Mouse (Mus musculus) megakaryocyte progenitor cell, adult 5-6 weeks (primary cell): Measurements from ENCODE around the gene Znrf1. TPM values are rescaled to one million over a fixed set of nuclear protein-coding genes. Genes with fewer than 3 reads are reported as not detected.

ENCODE experiments used
- ATAC-seq: replicated peaks from 2 replicates; pipeline ENCODE4 v1.8.0; 2016; ENCODE audit warnings: mild to moderate bottlenecking, moderate TSS enrichment, inconsistent platforms; ENCODE audit not compliant: poor library complexity
- total RNA-seq, 2 experiments: library from RNA; stranded (forward) in 1 of 2; stranded (reverse) in 1 of 2; fragments of 157-497, 149-512 nt in 1 of 2; fragments of 200-1000 nt in 1 of 2; gene quantifications; 2 replicates each; pipeline versions ENCODE4 v1.2.3 to v1.2.4; 2015 to 2017

The Znrf1 gene
- total RNA-seq, 2 experiments from 2014 or later: 66.1 to 76.6 TPM

DNA sequence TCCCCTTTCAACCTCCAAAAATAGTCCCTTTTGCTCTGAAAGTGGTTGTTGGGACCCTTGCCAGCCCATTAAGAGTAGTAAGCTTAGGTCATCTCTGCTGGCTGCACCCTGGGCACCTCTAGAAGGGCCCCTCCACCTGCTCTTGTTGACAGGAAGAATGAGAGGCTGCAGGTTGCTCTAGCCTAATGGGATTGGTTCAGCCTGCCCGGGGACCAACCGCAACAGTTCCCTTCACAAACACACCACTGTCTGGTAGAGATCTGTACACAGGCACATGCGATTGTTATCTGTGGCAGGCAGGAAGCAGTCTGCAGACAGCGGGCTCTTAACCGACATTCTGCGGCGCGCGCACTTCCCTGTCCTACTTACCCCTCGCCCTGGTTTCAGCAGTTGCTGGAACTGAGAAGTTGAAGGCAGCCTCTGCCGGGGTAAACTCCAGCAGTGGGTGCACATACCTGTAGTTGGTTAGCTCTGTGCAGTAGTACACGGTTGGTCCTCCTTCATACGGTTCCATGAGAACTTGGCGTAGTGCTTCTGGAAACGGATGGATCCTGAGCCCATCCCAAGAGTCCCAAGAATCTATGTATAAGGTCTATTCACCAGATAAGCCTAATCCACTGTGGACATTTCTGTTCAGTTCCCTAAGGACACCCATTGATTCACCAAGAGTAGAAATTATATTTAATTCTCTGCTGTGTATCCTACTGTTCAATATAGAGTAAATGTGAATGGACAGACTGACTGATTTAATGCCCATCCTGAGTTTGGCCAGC lies 60.0 kb downstream of the Znrf1 start:
- peak; percentile 85 for ATAC-seq

DNA sequence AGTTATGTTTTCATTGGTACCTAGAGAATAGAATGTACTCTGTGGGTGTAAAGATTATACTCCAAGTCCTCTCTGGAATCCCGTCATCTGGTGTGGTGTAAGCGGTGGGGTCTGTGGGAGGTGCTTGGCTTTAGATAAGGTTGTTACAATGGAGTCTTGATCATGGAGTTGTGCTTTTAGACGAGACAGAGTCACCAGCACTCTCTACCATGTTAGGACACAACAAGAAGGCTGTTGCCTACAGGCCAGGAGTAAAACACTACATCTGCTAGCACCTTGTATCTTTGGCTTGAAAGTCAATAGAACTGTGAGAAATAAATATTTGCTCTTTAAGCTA lies 60.6 kb downstream of the Znrf1 start:
- 0 out of 2 replicates have a peak, but pooled peaks have one; percentile 13 for ATAC-seq

DNA sequence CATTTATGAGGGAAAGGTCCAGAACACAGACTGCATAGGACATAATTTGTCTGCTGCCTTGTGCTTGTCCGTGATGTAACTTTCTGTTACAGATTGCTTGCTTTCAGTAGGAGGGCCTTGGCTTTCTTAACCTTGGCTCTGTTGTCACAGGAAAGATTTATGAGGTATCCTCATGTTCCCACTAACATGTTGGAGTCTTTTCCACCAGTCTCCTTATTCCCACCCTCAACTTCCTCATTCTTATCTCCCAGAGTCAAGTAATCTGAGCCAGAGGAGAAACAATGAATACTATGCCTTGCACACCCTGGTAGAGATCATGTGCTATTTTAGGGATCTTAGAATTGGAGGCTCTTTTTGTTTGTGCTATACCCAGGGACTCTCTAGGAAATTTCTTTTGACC lies 61.4 kb downstream of the Znrf1 start:
- peak; percentile 8 for ATAC-seq

DNA sequence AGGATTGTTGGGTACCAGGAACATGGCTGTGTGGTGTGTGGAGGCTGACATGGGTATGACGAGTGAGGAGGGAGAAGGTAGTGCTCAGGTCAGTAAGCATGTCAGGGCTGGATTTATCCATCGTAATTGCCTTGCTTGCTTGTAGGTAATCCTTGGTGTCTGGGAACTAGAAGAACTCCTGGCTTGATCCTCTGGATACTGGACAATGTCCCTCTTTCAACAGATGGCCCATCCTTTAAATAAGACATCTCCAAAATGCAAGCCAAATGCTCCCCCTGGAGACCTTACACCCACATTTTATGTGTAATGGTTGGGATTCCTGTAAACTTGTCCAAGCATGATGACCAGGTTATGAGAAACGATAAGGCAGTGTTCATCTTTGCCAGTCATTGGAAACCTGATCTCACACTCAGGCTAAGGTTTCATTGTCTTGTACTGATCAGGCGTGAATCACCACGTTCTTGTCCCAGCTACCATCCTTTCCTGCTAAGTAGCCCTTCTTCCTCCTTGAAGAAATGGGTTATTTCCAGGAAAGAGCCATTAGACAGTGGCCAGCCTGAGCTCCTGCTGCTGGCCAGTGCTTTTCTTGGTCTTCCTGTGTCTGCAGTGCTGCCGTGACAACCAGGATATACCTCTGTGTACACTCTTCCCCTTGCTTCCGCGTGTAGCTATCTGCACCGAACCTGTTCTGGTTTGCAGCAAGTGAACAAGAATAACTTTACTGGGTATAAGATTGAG lies 64.0 kb downstream of the Znrf1 start:
- no peak for ATAC-seq

DNA sequence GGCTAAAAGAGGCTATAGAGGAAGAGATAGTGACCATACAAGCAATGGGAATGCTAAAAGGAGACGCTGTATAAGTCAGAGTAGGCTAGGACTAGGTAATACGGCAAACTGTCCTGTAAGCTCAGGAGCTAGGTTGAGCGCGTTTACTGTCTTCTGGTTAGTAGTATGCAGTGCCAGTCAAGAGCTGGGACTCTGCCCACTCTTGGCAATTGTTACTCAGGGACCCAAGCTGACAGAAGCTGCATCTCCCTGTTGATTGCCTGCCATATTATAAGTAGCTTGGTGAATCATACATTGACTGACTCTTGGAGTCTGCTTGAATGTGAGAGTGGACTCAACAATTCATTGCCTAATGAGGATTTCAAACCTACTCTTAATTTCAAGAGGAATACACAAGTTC lies 66.2 kb downstream of the Znrf1 start:
- ATAC-seq: no peak

DNA sequence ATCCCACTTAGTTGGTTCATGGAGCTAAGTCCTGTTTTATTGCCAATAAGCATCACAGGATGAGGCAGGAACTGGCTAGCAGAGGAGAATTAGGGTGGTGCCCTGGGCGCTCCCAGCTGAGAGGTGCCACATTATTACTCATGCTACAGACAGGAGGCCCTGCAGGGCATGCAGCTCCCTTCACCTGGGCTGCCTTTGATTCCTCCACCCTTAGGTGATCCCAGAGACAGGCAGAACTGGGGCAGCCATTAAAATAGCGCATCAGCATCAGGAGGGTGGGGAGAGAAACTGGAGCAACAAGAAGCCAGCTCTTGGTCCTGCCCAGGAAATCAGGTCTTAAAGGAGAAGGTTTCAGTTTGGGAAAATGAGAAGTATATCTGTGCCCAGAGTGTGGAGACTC lies 69.1 kb downstream of the Znrf1 start:
- ATAC-seq: no peak

DNA sequence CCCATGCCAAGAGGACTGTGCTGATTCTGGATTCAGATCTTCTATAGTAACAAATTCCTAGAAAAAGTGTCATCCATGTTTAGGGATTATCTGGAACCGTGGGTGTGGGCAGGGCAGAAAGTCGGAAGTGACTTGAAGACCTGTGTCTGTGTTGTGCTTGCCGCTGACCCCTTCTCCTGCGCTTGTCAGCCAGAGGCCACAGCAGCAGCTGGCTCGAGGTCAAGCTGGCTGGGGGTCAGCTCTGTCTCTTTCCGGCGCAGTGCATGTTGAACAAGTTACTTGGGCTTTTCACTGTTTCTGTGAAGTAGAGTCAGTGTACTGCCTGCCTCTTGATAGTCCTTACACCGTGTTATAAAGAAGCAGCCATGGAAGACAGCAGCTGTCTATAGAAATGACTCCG lies 71.1 kb downstream of the Znrf1 start:
- no peak for ATAC-seq

DNA sequence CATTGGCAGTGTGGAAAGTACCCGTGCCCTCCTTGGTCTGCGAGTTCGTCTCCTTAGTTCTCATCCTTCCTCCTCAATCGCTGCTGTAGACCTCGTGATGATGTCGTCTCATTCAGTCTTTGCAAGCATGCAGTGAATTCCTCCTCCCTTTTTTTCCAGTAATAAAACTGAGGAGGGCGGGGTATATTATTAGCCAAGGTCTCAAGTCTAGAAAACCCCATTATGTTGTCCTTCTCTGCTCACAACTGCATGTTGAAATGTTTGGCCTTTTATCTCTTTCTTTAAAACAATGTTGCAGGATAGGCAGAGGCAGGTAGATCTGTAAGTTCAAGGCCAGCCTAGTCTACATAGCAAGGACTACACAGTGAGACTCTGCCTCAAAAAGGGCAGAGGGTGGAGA lies 71.5 kb downstream of the Znrf1 start:
- no peak for ATAC-seq

DNA sequence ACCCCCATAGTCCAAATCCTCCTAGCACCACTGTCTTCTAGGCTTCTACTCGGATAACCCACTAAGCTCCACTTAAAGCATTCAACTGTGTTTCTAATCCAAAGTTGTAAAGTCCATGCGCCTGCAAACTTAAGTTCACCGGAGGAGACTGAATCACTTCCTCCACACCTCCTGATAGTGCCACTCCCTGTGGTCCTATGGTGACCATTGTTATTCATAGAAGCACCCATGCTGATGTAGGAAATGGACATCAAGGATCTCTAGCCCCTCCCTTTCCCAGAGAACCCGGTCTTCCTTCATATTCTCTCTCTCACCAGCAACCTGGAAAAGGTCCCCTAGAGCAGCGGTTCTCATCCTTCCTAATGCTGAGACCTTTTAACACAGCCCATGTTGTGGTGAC lies 77.3 kb downstream of the Znrf1 start:
- ATAC-seq: no peak

DNA sequence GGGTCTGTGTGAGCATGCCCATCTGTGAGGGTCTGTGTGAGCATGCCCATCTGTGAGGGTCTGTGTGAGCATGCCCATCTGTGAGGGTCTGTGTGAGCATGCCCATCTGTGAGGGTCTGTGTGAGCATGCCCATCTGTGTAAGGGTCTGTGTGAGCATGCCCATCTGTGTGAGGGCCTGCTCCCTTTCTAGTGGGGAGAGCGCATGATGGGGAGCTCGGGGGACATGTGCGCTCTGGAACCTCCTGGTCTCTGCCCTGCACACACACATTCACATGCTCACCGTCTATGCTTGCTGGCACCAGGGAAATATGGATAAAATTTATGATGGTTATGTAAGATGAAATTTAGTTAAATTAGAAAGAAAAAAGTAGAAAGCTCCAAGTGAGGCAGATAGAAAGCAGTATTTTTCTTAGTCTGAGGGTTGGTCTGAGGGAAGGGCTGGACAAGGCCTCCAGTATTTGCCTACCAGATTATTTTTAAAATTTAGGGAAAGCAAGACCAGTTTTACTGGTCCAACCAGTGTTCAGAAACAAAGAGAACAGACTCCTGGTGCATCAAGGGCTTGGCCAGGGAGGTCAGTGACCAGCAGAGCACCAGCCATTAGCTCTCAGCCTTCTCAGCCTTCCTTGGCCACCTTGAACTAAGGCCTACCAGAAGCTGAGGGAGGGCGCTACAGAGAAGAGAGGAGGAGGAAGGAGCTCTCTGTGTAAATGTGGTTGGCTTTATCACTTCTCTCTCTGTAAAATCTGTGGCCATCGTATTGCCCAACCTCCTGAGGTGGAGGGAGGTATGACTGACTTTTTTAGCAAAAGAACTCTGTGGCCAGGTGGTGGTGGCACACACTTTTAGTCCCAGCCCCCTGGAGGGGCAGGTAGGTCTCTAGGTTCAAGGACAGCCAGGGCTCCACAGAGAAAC lies 79.1 kb downstream of the Znrf1 start:
- peak; percentile 62 for ATAC-seq

DNA sequence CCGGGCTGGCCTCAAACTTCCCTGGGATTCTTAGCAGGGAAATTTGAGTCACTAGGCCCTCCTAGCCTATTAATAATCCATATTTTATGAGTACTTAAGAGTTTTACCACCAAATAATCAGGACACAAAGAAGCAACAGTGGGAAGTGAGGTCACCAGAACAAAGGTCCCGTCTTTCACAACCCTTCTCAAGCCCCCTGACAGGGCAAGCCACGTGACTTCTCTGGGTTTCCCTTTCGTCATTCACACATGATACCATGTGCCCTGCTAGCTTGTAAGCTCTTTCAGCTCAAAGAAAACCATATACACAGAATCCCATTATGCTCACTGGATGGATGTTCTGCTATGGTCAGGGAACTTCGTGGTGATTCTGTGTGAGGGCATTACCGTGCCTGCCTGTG lies 81.9 kb downstream of the Znrf1 start:
- peak; percentile 62 for ATAC-seq

DNA sequence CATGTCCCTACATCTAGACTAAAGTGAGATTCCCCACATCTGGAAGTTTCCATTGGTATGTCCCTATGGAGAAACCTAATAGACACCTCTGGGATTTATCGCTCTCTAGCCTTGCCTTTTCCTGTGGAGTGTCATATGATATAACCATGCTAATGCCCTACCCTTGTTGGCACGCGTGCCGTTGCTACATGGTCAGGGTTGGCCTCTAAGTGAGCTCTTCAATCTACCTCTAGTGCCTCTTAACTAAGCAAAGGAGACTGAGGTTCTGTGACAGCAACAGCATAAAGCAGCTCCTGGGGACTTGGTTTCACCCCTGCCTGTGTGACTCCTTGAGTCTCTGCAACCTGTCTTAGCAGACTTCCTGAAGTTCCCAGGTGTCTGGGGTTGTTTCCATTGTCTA lies 82.4 kb downstream of the Znrf1 start:
- no peak for ATAC-seq

DNA sequence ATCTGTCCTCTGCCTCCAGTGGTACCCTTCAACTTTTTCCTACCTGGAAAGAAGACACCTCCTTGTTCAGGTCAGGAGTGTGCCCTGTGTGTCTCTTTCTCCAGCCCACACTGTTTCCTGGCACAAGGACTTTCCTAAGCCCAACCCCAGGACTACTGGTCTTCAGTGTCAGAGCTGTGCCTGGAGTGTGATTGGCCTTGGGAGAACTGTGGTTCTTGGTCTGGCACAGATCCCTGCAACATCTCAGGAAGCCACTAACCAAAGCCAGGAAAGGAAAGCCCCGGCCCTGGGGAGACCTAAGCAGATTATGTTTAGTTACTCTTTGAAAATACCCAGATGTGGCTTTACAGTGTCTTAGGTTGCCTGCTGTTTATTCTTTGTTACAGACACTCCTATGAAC lies 84.0 kb downstream of the Znrf1 start:
- ATAC-seq: peak; percentile 53

DNA sequence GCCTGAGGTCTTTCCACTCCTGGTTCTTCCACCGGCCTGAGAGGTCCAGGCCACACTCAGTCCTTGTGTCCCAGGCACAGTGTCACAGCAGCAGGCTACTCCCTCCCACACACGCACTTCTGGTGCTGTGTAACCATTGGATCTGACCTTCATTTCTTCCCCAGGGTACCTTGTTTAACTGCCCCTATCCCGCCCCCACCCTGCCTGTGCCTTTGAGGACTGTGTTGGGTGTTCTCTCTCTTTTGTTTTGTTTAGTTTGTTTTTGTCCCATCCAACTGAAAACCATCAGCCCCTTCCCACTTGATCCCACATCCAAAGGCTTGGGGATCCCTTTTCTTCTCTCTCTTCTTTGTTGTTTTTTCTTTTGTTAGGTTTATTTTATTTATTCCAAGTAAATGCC lies 86.2 kb downstream of the Znrf1 start:
- no peak for ATAC-seq

DNA sequence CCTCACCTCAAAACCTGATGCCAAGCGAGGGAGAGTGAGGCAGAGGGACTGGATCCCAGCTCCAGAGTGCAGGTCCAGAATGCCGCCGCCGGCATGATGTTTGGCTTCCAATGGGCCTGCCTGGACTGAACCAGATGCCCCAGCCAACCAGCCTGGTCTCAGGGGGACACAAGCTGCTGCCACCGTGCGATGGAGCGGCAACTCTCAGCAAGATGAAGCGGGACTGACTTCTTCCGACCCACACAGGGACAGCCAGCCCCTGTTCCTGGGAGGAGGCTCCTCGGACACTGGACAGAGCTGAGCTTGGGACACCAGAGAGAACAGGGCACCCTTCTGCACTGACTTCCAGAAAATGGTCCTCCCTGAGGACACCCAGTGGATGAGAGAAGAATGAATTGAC lies 86.7 kb downstream of the Znrf1 start:
- no peak for ATAC-seq

DNA sequence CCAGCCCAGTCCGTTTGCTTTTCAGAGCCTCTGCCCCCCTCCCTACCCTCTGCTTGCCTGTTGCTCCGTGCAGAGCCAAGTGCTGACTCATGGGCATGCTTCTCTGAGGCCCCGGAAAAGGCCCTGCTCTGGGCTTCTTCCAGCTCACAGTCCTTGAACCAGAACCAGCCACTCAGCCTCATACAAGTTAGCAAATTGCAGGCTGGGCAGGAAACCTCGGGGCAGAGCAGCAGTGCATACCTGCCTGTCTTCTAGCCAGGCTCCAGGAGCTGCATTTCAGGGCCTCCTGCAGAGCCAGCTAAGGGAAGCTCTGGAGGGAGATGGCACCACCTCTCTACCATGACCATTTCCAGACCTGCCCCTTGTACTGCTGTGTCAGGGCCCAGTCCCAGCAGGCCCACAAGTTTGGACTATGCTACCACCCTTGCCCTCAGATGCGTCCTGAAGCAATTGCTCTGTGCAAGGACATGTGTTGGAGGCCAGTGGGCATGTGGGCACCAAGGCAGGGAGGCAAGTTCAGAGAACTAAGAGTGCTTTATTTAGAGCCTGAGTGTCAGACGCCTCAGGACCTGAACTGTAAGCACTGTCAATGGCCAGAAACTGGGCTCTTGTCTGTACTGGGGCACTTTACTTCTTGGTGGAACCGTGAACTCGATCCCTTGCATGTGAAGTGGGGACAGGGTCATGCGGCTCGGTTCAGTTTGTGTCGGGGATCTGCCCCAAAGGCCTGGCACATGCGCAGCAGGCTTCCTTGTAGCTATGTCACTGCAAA lies 88.4 kb downstream of the Znrf1 start:
- ATAC-seq: peak; percentile 41

DNA sequence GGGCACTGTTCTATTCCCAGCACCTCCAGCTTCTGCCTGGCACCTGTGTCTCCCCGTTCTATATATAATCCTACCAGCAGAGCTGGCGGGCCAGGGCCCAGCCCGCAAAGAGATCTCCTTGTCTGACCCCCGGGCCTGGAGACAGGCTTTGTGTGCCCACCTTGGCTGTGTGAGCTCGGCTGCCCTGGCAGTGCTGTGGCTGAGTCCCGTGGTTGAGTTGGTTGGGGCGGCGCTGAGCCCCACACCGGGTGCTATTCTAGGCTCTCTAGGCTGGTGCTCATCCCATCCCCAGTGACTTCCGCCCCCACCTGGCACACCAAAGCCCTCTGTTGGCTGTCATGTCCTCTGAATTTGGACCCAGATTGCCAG lies 88.9 kb downstream of the Znrf1 start:
- ATAC-seq: no peak

DNA sequence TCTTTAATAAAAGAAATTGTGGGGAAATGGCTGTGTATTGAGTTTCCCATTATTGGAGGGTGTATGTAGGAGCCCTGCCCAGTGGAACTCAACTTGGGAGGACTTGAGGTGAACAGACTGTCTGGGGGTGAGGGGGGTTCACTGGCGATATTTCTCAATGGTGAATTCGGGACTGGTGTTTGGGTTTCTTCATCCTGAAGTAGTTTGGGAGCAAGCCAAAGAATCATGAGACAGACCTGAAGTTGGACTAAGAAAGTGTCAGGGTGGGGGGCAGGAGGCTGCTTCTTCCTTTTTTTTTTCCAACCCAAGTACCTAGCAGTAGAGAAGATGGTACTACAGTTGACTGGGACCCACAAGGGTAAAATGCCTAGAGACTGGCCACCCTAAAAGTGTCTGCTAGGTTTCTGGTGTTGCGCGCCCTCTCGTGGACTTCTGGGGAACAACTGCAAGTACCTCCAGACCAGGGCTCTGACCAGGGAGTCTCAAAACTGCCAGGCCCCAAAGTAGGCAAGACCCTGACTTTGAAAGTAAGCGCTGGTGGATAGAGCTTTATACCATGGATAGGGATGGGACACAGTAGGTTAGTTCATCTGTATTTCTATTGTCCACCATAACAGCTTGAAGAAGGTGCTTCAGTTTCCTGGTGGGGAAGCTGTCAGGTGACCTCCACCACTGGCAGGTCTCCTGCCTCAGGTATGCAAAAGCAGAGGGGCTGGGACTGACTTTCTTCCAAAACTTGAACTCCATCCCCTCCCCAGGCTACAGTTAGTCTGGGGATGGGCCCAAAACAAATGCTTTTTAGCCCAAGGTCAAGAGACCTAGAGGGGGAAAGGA lies 90.0 kb downstream of the Znrf1 start:
- peak; percentile 70 for ATAC-seq

DNA sequence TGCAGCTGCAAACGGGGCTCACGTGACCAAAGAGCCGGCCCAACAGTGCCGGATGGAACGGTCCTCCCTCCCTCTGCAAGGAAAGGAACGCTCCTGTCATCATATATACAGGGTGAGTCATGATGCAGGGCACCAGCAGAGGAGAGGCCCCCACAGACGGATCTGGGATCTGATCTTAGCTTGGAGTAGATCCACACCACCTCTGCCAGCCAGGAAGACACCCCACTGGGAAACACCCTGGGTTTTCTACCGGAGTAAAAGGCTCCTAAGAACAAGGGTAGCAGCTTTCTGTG lies 90.6 kb downstream of the Znrf1 start:
- ATAC-seq: no peak

DNA sequence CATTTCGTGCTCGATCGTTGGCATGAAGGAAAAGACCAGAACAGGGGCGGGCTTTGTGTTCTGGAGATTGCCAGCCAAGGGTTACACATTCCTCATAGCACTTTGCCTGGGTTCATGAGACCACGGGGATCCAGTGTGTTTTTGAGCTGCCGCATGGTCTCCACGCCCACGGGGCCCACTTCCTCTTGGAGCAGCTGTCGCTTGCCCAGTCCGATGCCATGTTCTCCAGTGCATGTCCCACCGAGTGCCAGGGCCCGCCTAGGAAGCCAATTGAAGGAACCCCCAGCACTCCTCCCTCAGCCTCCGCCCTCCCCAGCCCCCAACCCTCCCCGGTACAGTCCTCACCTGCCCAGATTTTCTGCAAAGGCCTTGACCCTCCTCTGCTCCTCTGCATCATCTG lies 91.0 kb downstream of the Znrf1 start:
- no peak for ATAC-seq
